Mouse (Mus musculus) liver, adult 2 months (tissue): ENCODE measurements at regions not wholly inside any gene's neighbourhood (a gene's known extent, or its start where the extent isn't known, plus 50 kb on each side); places are given as distances from the start of the nearest gene placed in this dataset.

Experiments used
- DNase-seq: peaks from one replicate; pipeline ENCODE4 v3.0.0-alpha.2; 2011; ENCODE audit warnings: low read depth, low spot score; ENCODE audit errors: extremely low read depth
- H3K27ac ChIP-seq: fragments of 200-500 bp; replicated peaks from 2 replicates; pipeline ENCODE4 v1.5.1; 2012; ENCODE audit warnings: low read depth, mild to moderate bottlenecking, control low read depth, inconsistent platforms, low read length; ENCODE audit not compliant: insufficient read depth
- H3K27me3 ChIP-seq: fragments of 200-500 bp; 2 replicates; pipeline ENCODE4 v1.6.1; 2012; ENCODE audit warnings: mild to moderate bottlenecking, moderate library complexity, low read length, inconsistent platforms; ENCODE audit not compliant: control insufficient read depth, insufficient read depth
- H3K36me3 ChIP-seq: fragments of 200-500 bp; 2 replicates; pipeline ENCODE4 v1.6.1; 2012; ENCODE audit warnings: low read length, inconsistent platforms; ENCODE audit not compliant: control insufficient read depth, insufficient read depth
- H3K4me1 ChIP-seq: fragments of 200-500 bp; 2 replicates; pipeline ENCODE4 v1.6.1; 2011; ENCODE audit warnings: low read length; ENCODE audit not compliant: control insufficient read depth, insufficient read depth
- H3K4me3 ChIP-seq: fragments of 200-500 bp; 2 replicates; pipeline ENCODE4 v1.5.1; 2011; ENCODE audit warnings: low read depth, mild to moderate bottlenecking, control low read depth, low read length, moderate library complexity; ENCODE audit not compliant: insufficient read depth
- H3K79me2 ChIP-seq: fragments of 200-500 bp; 2 replicates; pipeline ENCODE4 v1.6.1; 2012; ENCODE audit warnings: inconsistent platforms, mild to moderate bottlenecking, low read length, moderate library complexity; ENCODE audit not compliant: control insufficient read depth, insufficient read depth
- H3K9ac ChIP-seq: fragments of 200-500 bp; 2 replicates; pipeline ENCODE4 v1.6.1; 2012; ENCODE audit warnings: low read depth, mild to moderate bottlenecking, control low read depth, inconsistent platforms, low read length
- CTCF ChIP-seq: fragments of 200-500 bp; IDR thresholded peaks from 2 replicates; pipeline ENCODE4 v1.5.1; 2011; ENCODE audit warnings: low read depth, low read length, control low read depth
- POLR2A ChIP-seq: fragments of 200-500 bp; IDR thresholded peaks from 2 replicates; pipeline ENCODE4 v1.6.1; 2011; ENCODE audit warnings: low read length, control low read depth; ENCODE audit not compliant: insufficient read depth; ENCODE audit errors: extremely low read depth
- WGBS: fragments of 180-500 bp; shearing (Covaris S2); methylation state at CpG from one replicate; pipeline ENCODE4 v1.1.7; 2018; 5-methylcytosine and 5-hydroxymethylcytosine counted together

DNA sequence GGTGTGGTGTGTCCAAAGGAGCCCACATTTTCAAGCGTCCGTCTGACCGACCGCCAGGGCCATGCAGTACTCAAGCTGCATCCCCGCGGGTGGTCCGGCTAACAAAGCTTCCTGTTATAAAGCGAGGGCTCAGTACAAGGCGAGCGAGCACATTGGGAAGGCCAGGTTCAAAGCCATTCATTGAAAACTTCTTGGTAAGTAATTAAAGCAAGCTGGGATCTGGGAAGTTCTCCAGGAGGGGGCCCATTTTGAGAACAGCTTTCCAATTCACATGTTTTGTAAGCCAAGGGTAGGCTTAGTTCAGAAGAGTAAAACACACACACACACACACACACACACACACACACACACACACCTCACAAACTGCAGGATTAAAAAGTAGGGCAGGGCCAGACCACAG lies 57.3 kb upstream of the Prep start:
- no peak overlapping the region for H3K4me3 ChIP-seq
- H3K79me2 ChIP-seq, result no peaks in the 10 kb centered on the region
- TF ChIP-seq CTCF (no peak), POLR2A (no peak)
- H3K27me3 ChIP-seq, result no peaks in the 10 kb centered on the region
- no peaks in the 10 kb centered on the region for H3K4me1 ChIP-seq
- no peak for DNase-seq
- no peak overlapping the region for H3K9ac ChIP-seq
- H3K36me3 ChIP-seq, result no peaks in the 10 kb centered on the region
- H3K27ac ChIP-seq, result no peak overlapping the region
- 90% methylated on average over 10 of the region's 10 CpGs for WGBS

DNA sequence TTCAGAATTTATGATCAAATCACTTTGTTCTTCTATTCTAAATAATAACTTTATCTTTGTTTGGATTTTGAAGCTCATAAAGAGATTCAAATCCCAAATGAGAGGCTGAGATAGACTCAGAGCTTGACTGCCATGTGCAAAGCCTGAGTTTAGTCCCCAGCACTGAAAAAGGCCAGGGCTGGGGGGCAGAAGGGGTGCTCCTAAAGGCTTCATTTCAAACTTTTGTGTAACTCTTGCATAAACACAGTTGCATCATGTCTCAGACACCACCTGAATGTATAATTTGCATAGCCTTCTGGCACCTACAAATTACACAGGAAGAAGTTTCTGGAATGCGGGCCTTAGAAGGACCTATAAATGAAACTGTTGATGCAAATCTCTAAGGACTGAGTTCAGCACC lies 57.8 kb upstream of the Prep start:
- Histone ChIP-seq H3K79me2 (no peaks in the 10 kb centered on the region), H3K36me3 (no peaks in the 10 kb centered on the region), H3K9ac (no peak overlapping the region), H3K27ac (no peak overlapping the region), H3K4me3 (no peak overlapping the region), H3K4me1 (no peaks in the 10 kb centered on the region), H3K27me3 (no peaks in the 10 kb centered on the region)
- DNase-seq, result no peak
- 92% methylated on average over 1 of the region's 1 CpGs for WGBS
- TF ChIP-seq POLR2A, result no peak
- TF ChIP-seq CTCF, result no peak

DNA sequence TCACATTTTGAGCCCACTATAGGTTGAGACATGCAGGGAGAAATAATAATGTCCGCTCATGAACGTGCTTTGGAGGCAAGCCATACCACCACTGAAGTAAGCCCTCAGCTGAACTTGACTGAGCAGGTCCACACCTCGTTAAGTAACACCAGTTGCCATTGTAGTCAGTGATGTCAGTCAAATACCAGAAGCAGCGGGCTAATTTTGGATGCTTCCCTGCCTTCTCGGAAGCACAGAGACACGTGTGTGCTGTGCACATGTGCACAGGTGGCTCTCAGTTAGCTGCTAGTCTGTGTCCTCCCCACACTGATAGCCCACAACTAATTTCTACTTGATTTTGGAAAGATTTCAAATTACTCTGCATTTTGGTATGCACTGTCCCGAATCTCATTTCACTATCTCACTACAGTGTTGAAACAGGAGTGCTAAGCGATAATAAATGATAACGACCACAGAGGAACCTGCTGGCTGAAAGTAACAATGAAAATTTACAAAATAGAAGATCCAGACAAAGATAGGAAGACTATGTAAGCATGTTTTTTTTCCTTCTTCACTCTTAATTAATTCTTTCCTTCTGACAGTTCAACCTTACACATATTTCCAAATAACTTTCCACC lies 62.9 kb upstream of the Prep start:
- H3K4me1 ChIP-seq, result peaks cover 11% of the 10 kb centered on the region
- no peak overlapping the region for H3K27ac ChIP-seq
- no peak for DNase-seq
- H3K9ac ChIP-seq, result no peak overlapping the region
- no peaks in the 10 kb centered on the region for H3K36me3 ChIP-seq
- no peaks in the 10 kb centered on the region for H3K27me3 ChIP-seq
- no peaks in the 10 kb centered on the region for H3K79me2 ChIP-seq
- H3K4me3 ChIP-seq, result no peak overlapping the region
- WGBS, result 76% methylated on average over 9 of the region's 9 CpGs
- TF ChIP-seq CTCF (no peak), POLR2A (no peak)

DNA sequence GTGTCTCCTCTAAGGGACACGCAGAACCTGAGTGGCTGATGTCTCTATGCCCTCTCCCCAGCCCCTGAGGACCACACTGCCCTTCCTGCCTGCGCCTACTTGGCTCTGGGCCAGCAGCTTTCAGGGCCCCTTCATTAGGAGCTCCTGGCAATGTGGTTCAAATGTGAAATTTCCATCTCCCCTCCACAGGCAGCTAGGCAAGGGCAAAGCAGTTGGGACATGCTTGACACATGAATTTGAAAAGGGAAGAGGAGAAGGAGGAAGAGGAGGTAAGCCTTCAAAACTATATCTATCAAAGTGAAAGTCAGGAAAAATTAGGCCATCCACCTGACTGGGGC lies 63.7 kb upstream of the Prep start:
- H3K27ac ChIP-seq, result no peak overlapping the region
- peak overlapping the region; percentile 52; the same call in 1 of the 2 replicates for H3K9ac ChIP-seq
- 47% methylated on average over 2 of the region's 2 CpGs for WGBS
- TF ChIP-seq CTCF, result no peak
- no peak for TF ChIP-seq POLR2A
- peak; percentile 39 for DNase-seq
- H3K27me3 ChIP-seq, result no peaks in the 10 kb centered on the region
- no peaks in the 10 kb centered on the region for H3K36me3 ChIP-seq
- H3K79me2 ChIP-seq, result no peaks in the 10 kb centered on the region
- H3K4me3 ChIP-seq, result peak overlapping the region; percentile 46
- H3K4me1 ChIP-seq, result peaks cover 11% of the 10 kb centered on the region

DNA sequence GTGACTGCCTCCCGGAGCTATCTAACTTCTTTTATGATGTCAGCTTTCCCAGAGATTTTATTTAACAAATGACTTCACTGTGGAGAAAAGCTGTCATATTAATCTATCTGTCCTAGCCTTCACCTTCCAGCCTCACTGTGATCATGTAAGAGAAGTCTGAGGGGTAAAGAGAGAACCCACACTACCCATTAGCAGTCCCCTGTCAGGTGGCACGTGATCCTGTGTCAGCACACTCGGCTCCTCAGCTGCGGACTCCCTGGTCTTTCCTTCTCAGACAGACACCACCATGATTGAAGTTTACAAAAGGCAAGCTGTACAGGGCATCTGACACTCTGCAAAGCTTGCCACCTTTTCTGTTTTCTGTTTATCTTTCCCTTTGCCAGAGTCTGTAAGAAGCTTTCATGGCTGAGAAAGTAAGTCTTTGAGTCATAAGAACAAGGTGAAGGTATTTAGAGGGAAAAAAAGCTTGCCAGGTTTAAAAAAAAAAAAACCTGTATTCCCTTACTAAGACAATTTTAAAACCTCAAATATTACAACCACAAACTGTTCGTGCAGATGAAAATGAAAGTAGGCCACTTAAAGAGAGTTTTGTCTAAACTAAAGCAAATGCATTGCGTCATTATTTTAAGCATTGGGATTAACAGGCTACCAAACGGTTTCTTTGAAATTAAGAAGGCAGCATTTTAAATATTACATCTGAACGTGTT lies 64.2 kb upstream of the Prep start:
- 17% methylated on average over 8 of the region's 8 CpGs for WGBS
- Histone ChIP-seq H3K9ac (peak overlapping the region; percentile 52; the same call in 1 of the 2 replicates), H3K27ac (no peak overlapping the region), H3K79me2 (no peaks in the 10 kb centered on the region), H3K36me3 (no peaks in the 10 kb centered on the region), H3K4me1 (peaks cover 11% of the 10 kb centered on the region), H3K4me3 (peak overlapping the region; percentile 46), H3K27me3 (no peaks in the 10 kb centered on the region)
- peak; percentile 57 for DNase-seq
- TF ChIP-seq POLR2A, result no peak
- TF ChIP-seq CTCF, result no peak
